In the genomic region with DNA sequence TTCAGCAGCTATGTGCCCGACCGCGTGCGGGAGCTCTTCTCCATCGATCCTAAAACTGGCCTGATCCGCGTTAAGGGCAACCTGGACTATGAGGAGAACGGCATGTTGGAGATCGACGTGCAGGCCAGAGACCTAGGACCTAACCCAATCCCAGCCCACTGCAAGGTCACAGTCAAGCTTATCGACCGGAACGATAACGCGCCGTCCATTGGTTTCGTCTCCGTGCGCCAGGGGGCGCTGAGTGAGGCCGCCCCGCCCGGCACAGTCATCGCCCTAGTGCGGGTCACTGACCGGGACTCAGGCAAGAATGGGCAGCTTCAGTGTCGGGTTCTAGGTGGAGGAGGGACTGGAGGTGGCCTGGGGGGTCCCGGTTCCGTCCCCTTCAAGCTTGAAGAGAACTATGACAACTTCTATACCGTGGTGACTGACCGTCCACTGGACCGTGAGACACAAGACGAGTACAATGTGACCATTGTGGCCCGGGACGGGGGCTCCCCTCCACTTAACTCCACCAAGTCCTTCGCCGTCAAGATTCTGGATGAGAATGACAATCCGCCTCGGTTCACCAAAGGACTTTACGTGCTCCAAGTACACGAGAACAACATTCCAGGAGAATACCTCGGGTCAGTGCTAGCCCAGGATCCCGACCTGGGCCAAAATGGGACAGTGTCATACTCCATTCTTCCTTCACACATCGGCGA, we compare ENCODE assay signal across 8 mouse cellular contexts. TPM values are rescaled to one million over a fixed set of nuclear protein-coding genes. Genes with fewer than 3 reads are reported as not detected.
DNase-seq lines count a peak whose midpoint lies in the region; ATAC-seq and TF ChIP-seq lines count a peak whose summit lies in the region.

No protein-coding gene starts in this region.

- H3K9ac ChIP-seq in hindbrain, postnatal 0 days (replicated peaks; ENCODE audit: low read length): peak overlapping the region; percentile 76

- DNase-seq in adrenal gland, adult 8-10 months: peak; percentile 18
- peak; percentile 41 to 51 for DNase-seq in gastrocnemius, postnatal 36 days
- DNase-seq in hindbrain, postnatal 0 days (ENCODE audit: low spot score): peak; percentile 69
- peak; percentile 45 to 56 for DNase-seq in left cerebral cortex, postnatal 10 days (ENCODE audit: extremely low spot score in 1 of 2, low spot score in 2 of 2)
- DNase-seq in lung, postnatal 4 days: peak; percentile 75 to 79
- peak; percentile 7 for DNase-seq in right cerebral cortex, postnatal 25 days

- H3K4me3 ChIP-seq in cortical plate, adult 2 months (ENCODE audit: insufficient read depth, low read length): peak overlapping the region; percentile 82
- H3K4me3 ChIP-seq in hindbrain, postnatal 0 days (ENCODE audit: low read length): peak overlapping the region; percentile 81

- WGBS in hindbrain, postnatal 0 days: 6% methylated on average over 45 of the region's 45 CpGs

- H3K36me3 ChIP-seq in hindbrain, postnatal 0 days (ENCODE audit: insufficient read depth, low read length): no peaks in the 10 kb centered on the region

- ATAC-seq in hindbrain, postnatal 0 days: 0 out of 2 replicates have a peak, but pooled peaks have one; percentile 4
- no peak for ATAC-seq in erythroid progenitor cell, adult 5-6 weeks (replicated peaks; ENCODE audit: low FRiP score, poor library complexity, severe bottlenecking)

- peak; percentile 38; the same call in 1 of the 2 replicates for TF ChIP-seq CTCF in cortical plate, adult 2 months (IDR thresholded peaks at IDR 0.05; ENCODE audit: extremely low read depth, insufficient read depth, low read length)
- TF ChIP-seq CTCF in hindbrain, postnatal 0 days (IDR thresholded peaks at IDR 0.05; ENCODE audit: low read depth): peak; percentile 78

- H3K4me2 ChIP-seq in hindbrain, postnatal 0 days (ENCODE audit: low read depth, low read length): peak overlapping the region; percentile 85

- no peaks in the 10 kb centered on the region for H3K9me3 ChIP-seq in hindbrain, postnatal 0 days (ENCODE audit: low read length)

- H3K4me1 ChIP-seq in cortical plate, adult 2 months (ENCODE audit: control insufficient read depth, insufficient read depth, low read length): no peaks in the 10 kb centered on the region
- peaks cover 5% of the 10 kb centered on the region; the same call in 1 of the 2 replicates for H3K4me1 ChIP-seq in hindbrain, postnatal 0 days (ENCODE audit: insufficient read depth, low read length)

- TF ChIP-seq POLR2A in cortical plate, adult 2 months (IDR thresholded peaks at IDR 0.05; ENCODE audit: extremely low read depth, insufficient read depth, low read length): no peak

- no peak overlapping the region for H3K27ac ChIP-seq in cortical plate, adult 2 months (ENCODE audit: insufficient read depth, low read length)
- H3K27ac ChIP-seq in hindbrain, postnatal 0 days: peak overlapping the region; percentile 86; the same call in 1 of the 2 replicates

- H3K27me3 ChIP-seq in hindbrain, postnatal 0 days (ENCODE audit: insufficient read depth, low read length): no peaks in the 10 kb centered on the region

- intact Hi-C loops in gastrocnemius, postnatal 36 days (cut with DNase I): no loop called here
- intact Hi-C loops in left cerebral cortex, postnatal 10 days (cut with DNase I): loop anchor here (10.0 kb wide), 1 partner anchor 1458 kb away; no protein-coding TSS in a partner anchor

RNA-seq across cellular contexts. Expression of a gene that starts 3.7 kb away (rescaled TPM):
- total RNA-seq in adrenal gland, adult 8-10 months (2022): 1 to 10 TPM; 3.8 to 7.7 (median 4.9) TPM
- 10.2 and 11.3 TPM in 2 replicates for polyA plus RNA-seq in cortical plate, adult 2 months (2012; rRNA removed)
- under 1 TPM; 0.62 to 0.87 TPM for total RNA-seq in gastrocnemius, postnatal 36 days (2021)
- total RNA-seq in hindbrain, postnatal 0 days (2014; rRNA removed): 57.3 and 62.8 TPM in 2 replicates
- polyA plus RNA-seq in hindbrain, postnatal 0 days (2015; fragmentation: Nextera tagmentation; extraction: Ambion mirVana): 29.5 and 31.5 TPM in 2 replicates
- 10 to 100 TPM; 48.3 to 57.0 TPM for total RNA-seq in left cerebral cortex, postnatal 10 days (2021)
- not detected in 2 replicates for total RNA-seq in erythroid progenitor cell, adult 5-6 weeks (2015; ENCODE audit: low replicate concordance)
- total RNA-seq in erythroid progenitor cell, adult 5-6 weeks (2017; ENCODE audit: low replicate concordance): not detected in 2 replicates

Comparison
In these comparisons a context has a peak if more than half of its experiments do, and no peak if none do; other contexts are left out.
1. DNase-seq: peak in every context shown above with its lines; median percentile 77 in lung, postnatal 4 days; 69 in hindbrain, postnatal 0 days; 50 in left cerebral cortex, postnatal 10 days; 46 in gastrocnemius, postnatal 36 days; 18 in adrenal gland, adult 8-10 months; 7 in right cerebral cortex, postnatal 25 days.